Mouse (Mus musculus): ENCODE data around the gene Dirc2.

GRCm38 (mm10) chr16:35652706-35653105, 116.5 kb downstream of the Dirc2 start:
- TF ChIP-seq POLR2A (IDR thresholded peaks at IDR 0.05; ENCODE audit: insufficient read depth, low read depth, low read length) (no peak), CTCF (IDR thresholded peaks at IDR 0.05) (no peak), EP300 (IDR thresholded peaks at IDR 0.05; ENCODE audit: insufficient read depth, low read depth, low read length) (no peak)
